Mouse (Mus musculus): ENCODE data around the gene Cox7a1. TPM values are rescaled to one million over a fixed set of nuclear protein-coding genes. Genes with fewer than 3 reads are reported as not detected.
"Not testable (repeated sequence)": the region's sequence is repeated elsewhere in the genome, so short reads cannot be mapped to it uniquely, and the experiment has no call there.

Gene Cox7a1
- polyA plus RNA-seq, 1 experiment from 2014 or later = 163 TPM

DNA sequence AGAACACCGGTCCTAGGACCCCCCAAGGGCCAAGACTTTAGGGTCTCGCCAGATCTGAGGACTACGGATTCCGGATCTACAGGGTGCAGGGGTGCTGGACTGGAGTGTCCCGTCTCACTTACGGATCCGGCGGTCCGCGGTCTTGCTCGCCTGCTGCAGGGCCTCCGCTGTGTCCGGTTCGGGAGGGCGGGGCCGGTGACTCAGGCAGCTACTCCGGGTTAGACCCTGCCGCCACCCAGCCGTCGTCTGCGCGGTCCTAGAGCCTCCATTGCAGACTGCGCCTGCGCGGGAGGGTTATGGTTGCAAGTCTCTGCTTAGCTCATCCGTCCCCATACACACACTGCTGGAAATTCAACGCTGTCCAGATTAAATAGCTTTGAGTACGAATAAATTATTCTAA is 10.9 kb downstream of the Cox7a1 start:
- no peaks in the 10 kb centered on the region for H3K9me3 ChIP-seq
- peak overlapping the region; percentile 85 for H3K4me3 ChIP-seq
- peaks cover 29% of the 10 kb centered on the region for H3K36me3 ChIP-seq
- peak overlapping the region; percentile 90 for H3K27ac ChIP-seq
- peak; percentile 99 for DNase-seq (ENCODE audit: low spot score)
- peaks cover 40% of the 10 kb centered on the region for H3K4me1 ChIP-seq
- H3K27me3 ChIP-seq (ENCODE audit: insufficient read depth, poor library complexity, severe bottlenecking) = no peaks in the 10 kb centered on the region
- WGBS = under 1% methylated on average over 28 of the region's 28 CpGs

DNA sequence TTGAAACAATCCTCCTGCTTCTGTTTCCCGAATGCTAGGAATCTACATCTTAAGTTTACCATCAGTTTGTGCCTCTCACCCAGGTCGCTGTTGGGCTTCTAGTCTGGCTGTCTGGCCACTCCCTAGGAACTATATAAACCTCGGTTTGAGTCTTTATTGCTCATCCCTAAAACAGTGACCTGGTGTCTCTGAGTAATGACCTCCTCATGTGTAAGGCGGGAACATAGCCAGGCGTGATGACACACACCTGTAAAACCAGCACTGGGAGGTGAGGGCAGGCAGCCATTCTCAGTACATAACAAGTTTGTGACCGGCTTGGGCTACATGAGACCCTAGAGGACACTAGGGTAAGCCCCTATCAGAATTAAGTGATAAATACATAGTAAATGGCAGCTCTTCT is 11.5 kb downstream of the Cox7a1 start:
- DNase-seq (ENCODE audit: low spot score) = no peak
- whole genome bisulfite sequencing = 70% methylated on average over 6 of the region's 6 CpGs
- H3K9me3 ChIP-seq = no peaks in the 10 kb centered on the region
- peaks cover 24% of the 10 kb centered on the region for H3K36me3 ChIP-seq
- no peaks in the 10 kb centered on the region for H3K27me3 ChIP-seq (ENCODE audit: insufficient read depth, poor library complexity, severe bottlenecking)
- H3K4me3 ChIP-seq = peak overlapping the region; percentile 85; the same call in 1 of the 2 replicates
- H3K27ac ChIP-seq = peak overlapping the region; percentile 90
- H3K4me1 ChIP-seq = peaks cover 40% of the 10 kb centered on the region

DNA sequence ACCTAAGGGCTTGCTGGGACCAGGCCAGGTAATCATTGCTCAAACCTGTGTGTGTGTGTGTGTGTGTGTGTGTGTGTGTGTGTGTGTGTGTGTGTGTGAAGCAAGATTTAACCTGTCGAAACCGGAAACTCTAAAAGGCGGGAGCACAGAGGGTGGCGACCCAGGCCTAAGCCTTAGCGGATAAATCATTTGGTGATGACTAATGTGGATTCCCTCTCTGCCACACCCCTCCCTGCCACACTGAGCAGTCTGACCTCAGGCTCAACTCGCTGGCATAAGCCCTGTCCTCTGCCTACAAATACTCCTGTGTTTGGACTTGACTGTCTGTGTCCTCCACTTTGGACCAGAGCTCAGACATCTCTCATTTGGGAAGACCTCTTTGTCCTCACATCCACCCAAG is 12.2 kb downstream of the Cox7a1 start:
- DNase-seq (ENCODE audit: low spot score) = no peak
- H3K9me3 ChIP-seq = no peaks in the 10 kb centered on the region
- H3K4me3 ChIP-seq = no peak overlapping the region
- H3K36me3 ChIP-seq = peaks cover 17% of the 10 kb centered on the region
- peaks cover 40% of the 10 kb centered on the region for H3K4me1 ChIP-seq
- H3K27ac ChIP-seq = no peak overlapping the region
- WGBS = 81% methylated on average over 6 of the region's 6 CpGs
- no peaks in the 10 kb centered on the region for H3K27me3 ChIP-seq (ENCODE audit: insufficient read depth, poor library complexity, severe bottlenecking)

- no peak overlapping the region; the same call in 1 of the 2 replicates for H3K4me3 ChIP-seq
- 0 out of 2 replicates have a peak overlapping the region, but pooled peaks have one; percentile 52 for H3K27ac ChIP-seq
- no peaks in the 10 kb centered on the region for H3K27me3 ChIP-seq (ENCODE audit: insufficient read depth, poor library complexity, severe bottlenecking)
- 58% methylated on average over 5 of the region's 5 CpGs for WGBS
- no peak for DNase-seq (ENCODE audit: low spot score)
- no peaks in the 10 kb centered on the region for H3K9me3 ChIP-seq
- H3K36me3 ChIP-seq = peaks cover 2% of the 10 kb centered on the region; the same call in 1 of the 2 replicates
- H3K4me1 ChIP-seq = peaks cover 39% of the 10 kb centered on the region
Observed at GRCm38 (mm10) chr7:30197592-30198129, 13.7 kb downstream of the Cox7a1 start.

GRCm38 (mm10) chr7:30198481-30198971 is 14.6 kb downstream of the Cox7a1 start, which contains the start of gene Capns1:
TSS of gene Capns1 (minus strand) at chr7:30198811.
- 11% methylated on average over 8 of the region's 8 CpGs for WGBS
- Histone ChIP-seq H3K4me3 (peak within 1 kb of the TSS; percentile 31), H3K36me3 (no peaks in the 10 kb centered on the region), H3K27ac (peak within 1 kb of the TSS; percentile 52; the same call in 1 of the 2 replicates), H3K27me3 (ENCODE audit: insufficient read depth, poor library complexity, severe bottlenecking) (no peaks in the 10 kb centered on the region), H3K4me1 (peaks cover 34% of the 10 kb centered on the region), H3K9me3 (no peaks in the 10 kb centered on the region)
- peak; percentile 87 for DNase-seq (ENCODE audit: low spot score)

GRCm38 (mm10) chr7:30199498-30200139 is 15.7 kb downstream of the Cox7a1 start:
- 78% methylated on average over 18 of the region's 18 CpGs for WGBS
- Histone ChIP-seq H3K4me3 (no peak overlapping the region), H3K9me3 (no peaks in the 10 kb centered on the region), H3K27ac (no peak overlapping the region), H3K27me3 (ENCODE audit: insufficient read depth, poor library complexity, severe bottlenecking) (no peaks in the 10 kb centered on the region), H3K36me3 (no peaks in the 10 kb centered on the region), H3K4me1 (peaks cover 36% of the 10 kb centered on the region)
- DNase-seq (ENCODE audit: low spot score) = no peak

DNA sequence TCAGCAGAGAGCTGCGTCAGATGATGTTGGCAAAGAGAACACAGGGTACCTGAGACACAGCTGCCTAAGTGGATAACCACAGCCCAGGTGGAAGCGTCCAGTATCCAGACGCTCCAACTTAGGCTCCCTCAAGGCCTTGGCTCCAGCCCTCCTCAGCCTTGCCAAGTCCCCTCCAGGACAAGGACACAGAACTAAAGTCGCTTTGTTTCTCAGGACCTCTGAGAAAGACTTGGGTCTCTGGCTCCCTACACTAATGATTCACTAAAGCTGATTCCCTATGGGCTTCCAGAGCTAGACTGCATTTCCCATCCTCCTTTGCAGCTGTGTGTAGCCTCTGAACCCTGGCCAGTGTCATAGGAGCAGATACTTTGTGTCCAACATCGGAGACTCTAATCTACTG is 16.3 kb downstream of the Cox7a1 start:
- DNase-seq (ENCODE audit: low spot score) = no peak
- H3K4me1 ChIP-seq = peaks cover 38% of the 10 kb centered on the region
- no peaks in the 10 kb centered on the region for H3K36me3 ChIP-seq
- H3K9me3 ChIP-seq = no peaks in the 10 kb centered on the region
- H3K27me3 ChIP-seq (ENCODE audit: insufficient read depth, poor library complexity, severe bottlenecking) = no peaks in the 10 kb centered on the region
- H3K27ac ChIP-seq = no peak overlapping the region
- no peak overlapping the region for H3K4me3 ChIP-seq
- WGBS = 79% methylated on average over 5 of the region's 5 CpGs

GRCm38 (mm10) chr7:30200661-30201060 is 16.7 kb downstream of the Cox7a1 start:
- not testable (repeated sequence) for DNase-seq (ENCODE audit: low spot score); H3K9me3 ChIP-seq; H3K4me3 ChIP-seq; H3K36me3 ChIP-seq; H3K27me3 ChIP-seq (ENCODE audit: insufficient read depth, poor library complexity, severe bottlenecking); H3K27ac ChIP-seq
- peaks cover 33% of the 10 kb centered on the region for H3K4me1 ChIP-seq
- WGBS = 86% methylated on average over 5 of the region's 5 CpGs

DNA sequence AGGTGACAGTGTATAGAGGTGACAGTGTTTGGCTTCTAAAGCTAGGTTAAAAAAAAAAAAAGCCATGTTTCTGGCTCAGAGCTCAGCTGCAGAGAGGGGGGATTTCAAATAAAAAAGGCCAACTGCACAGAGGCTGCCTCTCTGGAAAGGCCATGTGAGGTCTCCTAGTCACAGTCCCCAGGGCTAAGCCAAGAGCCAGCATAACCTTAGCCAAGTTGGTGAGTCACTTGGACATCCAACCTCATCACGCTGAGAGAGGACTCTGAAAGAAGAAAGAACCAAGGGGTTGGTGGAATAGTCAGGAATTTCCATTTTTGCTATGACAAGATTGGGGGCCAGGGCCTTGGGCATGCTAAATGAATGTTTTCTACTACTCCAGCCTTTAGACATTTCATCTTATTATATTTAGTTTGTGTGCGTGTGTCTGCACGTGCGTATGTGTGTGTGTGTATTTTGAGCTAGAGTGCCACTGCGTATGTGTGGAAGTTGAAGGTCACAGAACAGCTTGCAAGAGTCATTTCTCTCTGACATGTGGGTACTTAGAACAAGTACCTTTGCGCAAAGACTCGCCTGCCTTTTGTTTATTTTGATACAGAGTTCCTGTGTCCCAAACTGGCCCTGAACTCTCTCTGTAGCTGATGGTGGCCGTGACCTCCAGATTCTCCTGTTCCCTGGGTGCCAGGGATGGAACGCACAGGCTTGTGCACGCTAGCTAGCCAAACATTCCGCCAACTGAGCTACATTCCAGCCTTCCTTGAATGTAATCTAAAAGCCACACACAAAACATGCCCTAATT is 19.1 kb downstream of the Cox7a1 start:
- H3K4me3 ChIP-seq = no peak overlapping the region
- WGBS = 77% methylated on average over 11 of the region's 11 CpGs
- H3K9me3 ChIP-seq = no peaks in the 10 kb centered on the region
- H3K27ac ChIP-seq = no peak overlapping the region
- DNase-seq (ENCODE audit: low spot score) = no peak
- no peaks in the 10 kb centered on the region for H3K27me3 ChIP-seq (ENCODE audit: insufficient read depth, poor library complexity, severe bottlenecking)
- peaks cover 17% of the 10 kb centered on the region for H3K4me1 ChIP-seq
- no peaks in the 10 kb centered on the region for H3K36me3 ChIP-seq

GRCm38 (mm10) chr7:30204380-30204779 is 20.4 kb downstream of the Cox7a1 start:
- no peaks in the 10 kb centered on the region for H3K9me3 ChIP-seq
- H3K4me1 ChIP-seq = peaks cover 12% of the 10 kb centered on the region
- DNase-seq (ENCODE audit: low spot score) = no peak
- H3K4me3 ChIP-seq = no peak overlapping the region; the same call in 1 of the 2 replicates
- 11% methylated on average over 8 of the region's 8 CpGs for WGBS
- no peaks in the 10 kb centered on the region for H3K36me3 ChIP-seq
- no peaks in the 10 kb centered on the region for H3K27me3 ChIP-seq (ENCODE audit: insufficient read depth, poor library complexity, severe bottlenecking)
- H3K27ac ChIP-seq = no peak overlapping the region

- DNase-seq (ENCODE audit: low spot score) = no peak
- Histone ChIP-seq H3K27ac (no peak overlapping the region), H3K4me3 (no peak overlapping the region), H3K27me3 (ENCODE audit: insufficient read depth, poor library complexity, severe bottlenecking) (no peaks in the 10 kb centered on the region), H3K36me3 (no peaks in the 10 kb centered on the region), H3K4me1 (peaks cover 12% of the 10 kb centered on the region), H3K9me3 (no peaks in the 10 kb centered on the region)
- 2% methylated on average over 2 of the region's 2 CpGs for WGBS
Observed at GRCm38 (mm10) chr7:30205383-30205782, 21.4 kb downstream of the Cox7a1 start.

- WGBS = 55% methylated on average over 5 of the region's 5 CpGs
- not testable (repeated sequence) for H3K27ac ChIP-seq; H3K9me3 ChIP-seq; DNase-seq (ENCODE audit: low spot score); H3K27me3 ChIP-seq (ENCODE audit: insufficient read depth, poor library complexity, severe bottlenecking); H3K4me3 ChIP-seq; H3K36me3 ChIP-seq
- H3K4me1 ChIP-seq = peaks cover 12% of the 10 kb centered on the region
Observed at GRCm38 (mm10) chr7:30206364-30206763, 22.4 kb downstream of the Cox7a1 start.

DNA sequence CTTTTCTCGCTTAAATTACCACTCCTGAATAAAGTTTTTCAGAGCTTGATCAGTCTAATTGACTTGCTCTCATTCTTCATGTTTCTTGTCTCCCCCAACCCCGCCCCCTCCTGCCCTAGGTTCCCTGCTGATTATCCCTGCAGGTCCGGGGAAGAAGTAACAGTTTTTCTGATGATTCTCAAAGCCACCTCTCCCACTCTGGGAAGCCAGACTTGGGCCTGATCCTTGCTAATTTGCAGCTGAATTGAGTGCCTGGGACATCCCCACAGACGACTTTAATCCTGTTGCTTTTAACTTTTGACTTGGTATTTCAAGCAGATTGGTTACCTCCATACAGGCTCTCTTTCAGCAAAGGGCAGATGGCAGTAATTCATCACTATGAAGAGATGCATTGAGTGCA is 27.1 kb downstream of the Cox7a1 start:
- DNase-seq (ENCODE audit: low spot score) = no peak
- Histone ChIP-seq H3K9me3 (no peaks in the 10 kb centered on the region), H3K27ac (no peak overlapping the region), H3K4me3 (no peak overlapping the region), H3K36me3 (no peaks in the 10 kb centered on the region), H3K27me3 (ENCODE audit: insufficient read depth, poor library complexity, severe bottlenecking) (no peaks in the 10 kb centered on the region), H3K4me1 (no peaks in the 10 kb centered on the region)
- WGBS = 27% methylated on average over 4 of the region's 4 CpGs
